ENCODE assay signal across 22 mouse cellular contexts in genomic region chr16:52980995-52981394, GRCm38 (mm10).
DNase-seq lines count a peak whose midpoint lies in the region; TF ChIP-seq lines count a peak whose summit lies in the region.
"Had no signal": no experiment of that assay in that cellular context is flagged by ENCODE, and none has a peak within 500 bp of the region (broad histone marks: within the 10 kb centered on the region; RNA-seq: fewer than 3 reads in every experiment).

No protein-coding gene starts in this region.

- H3K4me1 ChIP-seq in MEL (ENCODE audit: control insufficient read depth in 1 of 2, insufficient read depth in 2 of 2, low read length in 2 of 2) = no peaks in the 10 kb centered on the region; a peak in 1 of 4 replicates
- H3K4me1 ChIP-seq in heart, embryonic 10.5 days = no peaks in the 10 kb centered on the region
- no peaks in the 10 kb centered on the region for H3K4me1 ChIP-seq in hindbrain, embryonic 10.5 days (replicated peaks)
- no peaks in the 10 kb centered on the region for H3K4me1 ChIP-seq in heart, adult 2 months (ENCODE audit: control insufficient read depth, insufficient read depth, low read length)

- peak; percentile 23 for DNase-seq in 416B (ENCODE audit: low read depth)
- DNase-seq in MEL (ENCODE audit: low read depth, low spot score) = peak; percentile 38
- DNase-seq in MEL-GATA-1-ER (ENCODE audit: extremely low read depth, low read depth) = peak; percentile 39
- no peak for DNase-seq in heart, embryonic 10.5 days (ENCODE audit: low spot score)
- no peak for DNase-seq in hindbrain, embryonic 10.5 days (ENCODE audit: low spot score)
- DNase-seq in heart, adult 2 months = no peak
- DNase-seq: adrenal gland, adult 2 months; adrenal gland, adult 8-10 months; adrenal gland, postnatal 10 days; adrenal gland, postnatal 14 days; adrenal gland, postnatal 25 days; adrenal gland, postnatal 36 days; B cell, adult 2 months; cerebellum, adult 11 months; cerebellum, adult 11-12 months; cerebellum, adult 18-20 months; cerebellum, adult 2 months; cerebellum, adult 8-10 months; cerebellum, adult 9-10 months had no signal

- H3K4me3 ChIP-seq in MEL (ENCODE audit: control insufficient read depth in 1 of 2, insufficient read depth in 1 of 2, low read depth in 2 of 2, low read length in 2 of 2) = no peak overlapping the region
- no peak overlapping the region for H3K4me3 ChIP-seq in heart, embryonic 10.5 days
- H3K4me3 ChIP-seq in hindbrain, embryonic 10.5 days = no peak overlapping the region
- no peak overlapping the region for H3K4me3 ChIP-seq in heart, adult 2 months

- TF ChIP-seq EP300 in MEL (IDR thresholded peaks at IDR 0.05; ENCODE audit: low read depth in 1 of 2, low read length in 2 of 2) = peak; percentile 61 to 89; a peak in 3 of 4 replicates
- no peak for TF ChIP-seq EP300 in heart, adult 2 months (IDR thresholded peaks at IDR 0.05; ENCODE audit: insufficient read depth, low read depth, low read length)

- 86% methylated on average over 2 of the region's 2 CpGs for WGBS in heart, embryonic 10.5 days
- 92% methylated on average over 2 of the region's 2 CpGs for WGBS in hindbrain, embryonic 10.5 days
- WGBS in heart, adult 2 months = 73% methylated on average over 2 of the region's 2 CpGs

- peaks cover 0 to 8% of the 10 kb centered on the region in 2 experiments; a peak in 2 of 4 replicates for H3K36me3 ChIP-seq in MEL (ENCODE audit: control insufficient read depth in 1 of 2, insufficient read depth in 2 of 2, low read length in 2 of 2)
- no peaks in the 10 kb centered on the region for H3K36me3 ChIP-seq in heart, embryonic 10.5 days
- H3K36me3 ChIP-seq in hindbrain, embryonic 10.5 days = no peaks in the 10 kb centered on the region
- no peaks in the 10 kb centered on the region for H3K36me3 ChIP-seq in heart, adult 2 months (ENCODE audit: control insufficient read depth, insufficient read depth, low read length)
- H3K36me3 ChIP-seq: G1E had no signal

- H3K9ac ChIP-seq in MEL (ENCODE audit: control insufficient read depth, low read depth, low read length, poor library complexity, severe bottlenecking) = no peak overlapping the region
- H3K9ac ChIP-seq in heart, adult 2 months (ENCODE audit: low read depth, low read length) = no peak overlapping the region

- H3K9me3 ChIP-seq in MEL (replicated peaks; ENCODE audit: insufficient read depth, low read length) = no peaks in the 10 kb centered on the region
- no peaks in the 10 kb centered on the region for H3K9me3 ChIP-seq in heart, embryonic 10.5 days
- H3K9me3 ChIP-seq in hindbrain, embryonic 10.5 days = no peaks in the 10 kb centered on the region
- H3K9me3 ChIP-seq: G1E had no signal

- TF ChIP-seq RAD21 in MEL (IDR thresholded peaks at IDR 0.05; ENCODE audit: low read depth, low read length) = no peak

- intact Hi-C loops in heart, adult 2 months (cut with DNase I) = no loop called here

- H3K27me3 ChIP-seq in MEL (ENCODE audit: control insufficient read depth in 1 of 2, insufficient read depth in 2 of 2, low read length in 2 of 2) = no peaks in the 10 kb centered on the region
- H3K27me3 ChIP-seq in heart, embryonic 10.5 days (ENCODE audit: insufficient read depth, poor library complexity, severe bottlenecking) = no peaks in the 10 kb centered on the region
- no peaks in the 10 kb centered on the region for H3K27me3 ChIP-seq in hindbrain, embryonic 10.5 days (ENCODE audit: insufficient read depth, poor library complexity, severe bottlenecking)
- no peaks in the 10 kb centered on the region for H3K27me3 ChIP-seq in heart, adult 2 months (ENCODE audit: control insufficient read depth, insufficient read depth, low read length)
- H3K27me3 ChIP-seq: CH12.LX, Patski had no signal

- H3K27ac ChIP-seq in MEL (ENCODE audit: control insufficient read depth, low read depth, low read length) = no peak overlapping the region; the same call in 1 of the 2 replicates
- no peak overlapping the region for H3K27ac ChIP-seq in heart, embryonic 10.5 days
- no peak overlapping the region for H3K27ac ChIP-seq in hindbrain, embryonic 10.5 days
- no peak overlapping the region for H3K27ac ChIP-seq in heart, adult 2 months

- TF ChIP-seq CTCF in MEL (IDR thresholded peaks at IDR 0.05 in 2 of 3, conservative IDR thresholded peaks at IDR 0.05 in 1 of 3; ENCODE audit: control insufficient read depth in 1 of 3, insufficient read depth in 1 of 3, low read depth in 2 of 3, low read length in 3 of 3, poor library complexity in 1 of 3, severe bottlenecking in 1 of 3) = no peak
- no peak for TF ChIP-seq CTCF in heart, adult 2 months (IDR thresholded peaks at IDR 0.05)

- TF ChIP-seq POLR2A in MEL (IDR thresholded peaks at IDR 0.05; ENCODE audit: control insufficient read depth in 1 of 2, insufficient read depth in 1 of 2, low read depth in 1 of 2, low read length in 2 of 2, poor library complexity in 1 of 2) = no peak
- no peak for TF ChIP-seq POLR2A in heart, adult 2 months (IDR thresholded peaks at IDR 0.05; ENCODE audit: insufficient read depth, low read depth, low read length)

- no peaks in the 10 kb centered on the region for H3K79me2 ChIP-seq in MEL (ENCODE audit: control insufficient read depth, insufficient read depth, low read length, poor library complexity)
- no peaks in the 10 kb centered on the region for H3K79me2 ChIP-seq in heart, adult 2 months (replicated peaks; ENCODE audit: control insufficient read depth, insufficient read depth, low read length)

TF ChIP-seq in MEL, 35 proteins besides CTCF, POLR2A, EP300 and RAD21:
- TF ChIP-seq NELFE (IDR thresholded peaks at IDR 0.05; ENCODE audit: low read depth, low read length) = no peak
- TF ChIP-seq GATA1 (IDR thresholded peaks at IDR 0.05; ENCODE audit: low read depth, low read length) = no peak
- no peak for TF ChIP-seq E2F4 (IDR thresholded peaks at IDR 0.05; ENCODE audit: borderline replicate concordance, low read depth, low read length)
- no peak for TF ChIP-seq MAZ (IDR thresholded peaks at IDR 0.05; ENCODE audit: low read depth, low read length)
- no peak for TF ChIP-seq ZC3H11A (IDR thresholded peaks at IDR 0.05; ENCODE audit: low read depth, low read length)
- TF ChIP-seq TAL1 (IDR thresholded peaks at IDR 0.05; ENCODE audit: low read length) = peak; percentile 51
- no peak for TF ChIP-seq MYB (IDR thresholded peaks at IDR 0.05; ENCODE audit: low read depth, low read length)
- no peak for TF ChIP-seq KAT2A (conservative IDR thresholded peaks at IDR 0.05; ENCODE audit: low read depth, low read length)
- peak; percentile 85 for TF ChIP-seq ZNF384 (IDR thresholded peaks at IDR 0.05; ENCODE audit: low read depth, low read length)
- no peak for TF ChIP-seq CHD1 (IDR thresholded peaks at IDR 0.05; ENCODE audit: low read depth, low read length)
- TF ChIP-seq SIN3A (IDR thresholded peaks at IDR 0.05; ENCODE audit: low read length) = no peak
- peak; percentile 81 for TF ChIP-seq RCOR1 (IDR thresholded peaks at IDR 0.05; ENCODE audit: low read depth, low read length)
- TF ChIP-seq MAX (IDR thresholded peaks at IDR 0.05; ENCODE audit: low read length) = no peak
- no peak for TF ChIP-seq JUND (IDR thresholded peaks at IDR 0.05; ENCODE audit: low read depth, low read length)
- TF ChIP-seq POLR2AphosphoS2 (IDR thresholded peaks at IDR 0.05; ENCODE audit: low read length) = no peak
- no peak for TF ChIP-seq MXI1 (IDR thresholded peaks at IDR 0.05; ENCODE audit: low read depth, low read length)
- peak; percentile 49; the same call in 1 of the 2 replicates for TF ChIP-seq ETS1 (IDR thresholded peaks at IDR 0.05; ENCODE audit: low read depth, low read length)
- TF ChIP-seq TCF12 (IDR thresholded peaks at IDR 0.05; ENCODE audit: low read depth, low read length) = peak; percentile 94
- TF ChIP-seq HCFC1 (IDR thresholded peaks at IDR 0.05; ENCODE audit: low read depth, low read length) = no peak
- TF ChIP-seq USF1 (IDR thresholded peaks at IDR 0.05; ENCODE audit: low read depth, low read length) = no peak
- no peak for TF ChIP-seq GABPA (IDR thresholded peaks at IDR 0.05; ENCODE audit: low read depth, low read length)
- TF ChIP-seq SMC3 (IDR thresholded peaks at IDR 0.05; ENCODE audit: low read depth, low read length) = no peak
- no peak for TF ChIP-seq CHD2 (IDR thresholded peaks at IDR 0.05; ENCODE audit: low read length)
- no peak for TF ChIP-seq NRF1 (IDR thresholded peaks at IDR 0.05; ENCODE audit: insufficient read depth, low read depth, low read length, poor library complexity, severe bottlenecking)
- TF ChIP-seq MYC (IDR thresholded peaks at IDR 0.05; ENCODE audit: low read depth, low read length) = no peak
- TF ChIP-seq ZKSCAN1 (IDR thresholded peaks at IDR 0.05; ENCODE audit: low read depth, low read length) = no peak
- 0 out of 2 replicates have a peak, but pooled peaks have one; percentile 12 for TF ChIP-seq BHLHE40 (IDR thresholded peaks at IDR 0.05; ENCODE audit: borderline replicate concordance, low read depth, low read length)
- no peak for TF ChIP-seq MAFK (IDR thresholded peaks at IDR 0.05; ENCODE audit: borderline replicate concordance, low read depth, low read length)
- TF ChIP-seq USF2 (IDR thresholded peaks at IDR 0.05; ENCODE audit: borderline replicate concordance in 1 of 2, insufficient read depth in 1 of 2, low read depth in 1 of 2, low read length in 2 of 2) = no peak
- no peak for TF ChIP-seq ZMIZ1 (IDR thresholded peaks at IDR 0.05; ENCODE audit: low read depth, low read length)
- no peak for TF ChIP-seq UBTF (IDR thresholded peaks at IDR 0.05; ENCODE audit: borderline replicate concordance, insufficient read depth, low read depth, low read length)
- TF ChIP-seq POLR2AphosphoS5 (IDR thresholded peaks at IDR 0.05; ENCODE audit: borderline replicate concordance, low read depth, low read length) = no peak
- TF ChIP-seq MEF2A (IDR thresholded peaks at IDR 0.05; ENCODE audit: extremely low read depth, insufficient replicate concordance, low read depth, low read length, poor library complexity, severe bottlenecking) = no peak
- TF ChIP-seq TBP (IDR thresholded peaks at IDR 0.05; ENCODE audit: low read depth, low read length) = no peak
- peak; percentile 55; the same call in 1 of the 2 replicates for TF ChIP-seq ELF1 (IDR thresholded peaks at IDR 0.05; ENCODE audit: low read depth, low read length)

Comparison
In these comparisons a context has a peak if more than half of its experiments do, and no peak if none do; other contexts are left out.
1. DNase-seq: peak in 416B (single experiment), MEL (single experiment) and MEL-GATA-1-ER (single experiment); none in heart, embryonic 10.5 days (single experiment), hindbrain, embryonic 10.5 days (single experiment) and heart, adult 2 months (0 of 2).